Mouse (Mus musculus) bone marrow, adult 2 months (tissue): ENCODE results near the gene Pak7.

ENCODE experiments used
- CTCF ChIP-seq: fragments of 200-500 bp; IDR thresholded peaks from 2 replicates; pipeline ENCODE4 v1.5.1; 2011; ENCODE audit warnings: low read length, control low read depth; ENCODE audit not compliant: control insufficient read depth, insufficient read depth
- POLR2A ChIP-seq: fragments of 200-500 bp; IDR thresholded peaks from 2 replicates; pipeline ENCODE4 v1.6.1; 2011; ENCODE audit warnings: low read depth, mild to moderate bottlenecking, control low read depth, low read length, borderline replicate concordance; ENCODE audit not compliant: control insufficient read depth

DNA sequence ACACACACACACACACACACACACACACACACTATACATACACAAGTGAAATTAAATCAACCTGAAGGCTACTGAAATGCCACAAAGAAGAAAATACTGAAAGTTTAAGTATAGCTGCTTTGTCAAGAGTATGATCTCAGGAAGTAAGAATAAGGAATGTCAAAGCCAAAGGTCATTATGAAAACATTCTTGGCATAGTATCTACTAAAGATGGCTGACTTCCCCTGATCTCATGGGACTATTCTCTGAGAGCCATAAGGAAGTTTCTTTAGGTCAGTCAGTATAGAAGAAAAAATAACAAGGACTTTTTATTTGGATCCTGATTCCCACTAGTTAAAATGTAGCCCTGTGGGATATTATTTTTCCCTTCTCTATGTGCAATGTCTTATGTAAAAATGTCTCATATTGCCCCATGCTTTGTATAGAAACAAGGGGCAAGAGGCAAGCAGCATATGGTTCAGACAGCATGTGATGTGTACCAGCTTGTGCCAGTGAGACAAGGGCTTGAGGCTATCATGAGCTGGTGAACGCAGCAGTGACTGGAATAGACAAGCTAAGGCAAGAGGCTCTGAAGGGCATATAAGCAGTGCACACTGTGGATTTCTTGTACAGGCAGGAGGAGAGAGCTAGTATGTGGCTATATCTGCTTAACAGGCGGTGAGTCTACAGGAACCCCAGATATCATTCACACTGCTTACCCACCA is 36.2 kb downstream of the Pak7 start:
- TF ChIP-seq CTCF (no peak), POLR2A (no peak)
